Mouse (Mus musculus): ENCODE measurements around the gene Akap5. TPM values are rescaled to one million over a fixed set of nuclear protein-coding genes. Genes with fewer than 3 reads are reported as not detected.

Akap5 gene
- total RNA-seq, 2 experiments from 2014 or later, result 2.1 to 2.7 TPM

GRCm38 (mm10) chr12:76366276-76366675, 41.6 kb downstream of the Akap5 start:
- no peak for DNase-seq (ENCODE audit: low spot score)

GRCm38 (mm10) chr12:76367096-76367995, 42.7 kb downstream of the Akap5 start:
- intact Hi-C loops (cut with DNase I), result no loop called here
- DNase-seq (ENCODE audit: low spot score), result no peak

More at GRCm38 (mm10) chr12:76366276-76366675, 41.6 kb downstream of the Akap5 start:
- intact Hi-C loops (cut with DNase I), result no loop called here

GRCm38 (mm10) chr12:76368201-76368789, 43.6 kb downstream of the Akap5 start:
- intact Hi-C loops (cut with DNase I), result no loop called here
- no peak for DNase-seq (ENCODE audit: low spot score)

- intact Hi-C loops (cut with DNase I), result no loop called here
Measured at GRCm38 (mm10) chr12:76368790-76369205, 44.1 kb downstream of the Akap5 start.

GRCm38 (mm10) chr12:76369206-76369977, 44.7 kb downstream of the Akap5 start, which contains the start of gene Zbtb25:
Gene Zbtb25 (minus strand): TSS chr12:76369602.
- DNase-seq (ENCODE audit: low spot score), result peak; percentile 78
- intact Hi-C loops (cut with DNase I), result no loop called here

More at GRCm38 (mm10) chr12:76368790-76369205, 44.1 kb downstream of the Akap5 start:
- DNase-seq (ENCODE audit: low spot score), result no peak

GRCm38 (mm10) chr12:76369978-76370830, 45.5 kb downstream of the Akap5 start, which contains the start of gene Zbtb1:
Gene Zbtb1 (plus strand): TSS chr12:76370266.
- intact Hi-C loops (cut with DNase I), result loop anchor here (2.0 kb wide), 1 partner anchor 33 kb away; no protein-coding TSS in a partner anchor
- DNase-seq (ENCODE audit: low spot score), result peak; percentile 70

- intact Hi-C loops (cut with DNase I), result loop anchor here (2.0 kb wide), 1 partner anchor 32 kb away; no protein-coding TSS in a partner anchor
Measured at GRCm38 (mm10) chr12:76370831-76371571, 46.3 kb downstream of the Akap5 start.

GRCm38 (mm10) chr12:76372046-76372445, 47.4 kb downstream of the Akap5 start:
- intact Hi-C loops (cut with DNase I), result no loop called here
- no peak for DNase-seq (ENCODE audit: low spot score)

More at GRCm38 (mm10) chr12:76370831-76371571, 46.3 kb downstream of the Akap5 start:
- DNase-seq (ENCODE audit: low spot score), result peak; percentile 72

- no peak for DNase-seq (ENCODE audit: low spot score)
- intact Hi-C loops (cut with DNase I), result no loop called here
Measured at GRCm38 (mm10) chr12:76372881-76373818, 48.5 kb downstream of the Akap5 start.

- DNase-seq (ENCODE audit: low spot score), result no peak
- intact Hi-C loops (cut with DNase I), result no loop called here
Measured at GRCm38 (mm10) chr12:76373991-76374390, 49.3 kb downstream of the Akap5 start.

GRCm38 (mm10) chr12:76374911-76375310, 50.2 kb downstream of the Akap5 start:
- intact Hi-C loops (cut with DNase I), result no loop called here
- DNase-seq (ENCODE audit: low spot score), result no peak

- DNase-seq (ENCODE audit: low spot score), result no peak
- intact Hi-C loops (cut with DNase I), result no loop called here
Measured at GRCm38 (mm10) chr12:76375506-76375905, 50.8 kb downstream of the Akap5 start.

GRCm38 (mm10) chr12:76376649-76377048, 52.0 kb downstream of the Akap5 start:
- DNase-seq (ENCODE audit: low spot score), result no peak
- intact Hi-C loops (cut with DNase I), result no loop called here

- intact Hi-C loops (cut with DNase I), result no loop called here
- DNase-seq (ENCODE audit: low spot score), result no peak
Measured at GRCm38 (mm10) chr12:76377059-76377458, 52.4 kb downstream of the Akap5 start.

GRCm38 (mm10) chr12:76377726-76378125, 53.0 kb downstream of the Akap5 start:
- no peak for DNase-seq (ENCODE audit: low spot score)
- intact Hi-C loops (cut with DNase I), result no loop called here

- intact Hi-C loops (cut with DNase I), result no loop called here
- DNase-seq (ENCODE audit: low spot score), result no peak
Measured at GRCm38 (mm10) chr12:76378556-76378955, 53.9 kb downstream of the Akap5 start.

GRCm38 (mm10) chr12:76380151-76380550, 55.5 kb downstream of the Akap5 start:
- DNase-seq (ENCODE audit: low spot score), result no peak
- intact Hi-C loops (cut with DNase I), result no loop called here
